Mouse (Mus musculus): ENCODE data around the gene Sptb.

DNA sequence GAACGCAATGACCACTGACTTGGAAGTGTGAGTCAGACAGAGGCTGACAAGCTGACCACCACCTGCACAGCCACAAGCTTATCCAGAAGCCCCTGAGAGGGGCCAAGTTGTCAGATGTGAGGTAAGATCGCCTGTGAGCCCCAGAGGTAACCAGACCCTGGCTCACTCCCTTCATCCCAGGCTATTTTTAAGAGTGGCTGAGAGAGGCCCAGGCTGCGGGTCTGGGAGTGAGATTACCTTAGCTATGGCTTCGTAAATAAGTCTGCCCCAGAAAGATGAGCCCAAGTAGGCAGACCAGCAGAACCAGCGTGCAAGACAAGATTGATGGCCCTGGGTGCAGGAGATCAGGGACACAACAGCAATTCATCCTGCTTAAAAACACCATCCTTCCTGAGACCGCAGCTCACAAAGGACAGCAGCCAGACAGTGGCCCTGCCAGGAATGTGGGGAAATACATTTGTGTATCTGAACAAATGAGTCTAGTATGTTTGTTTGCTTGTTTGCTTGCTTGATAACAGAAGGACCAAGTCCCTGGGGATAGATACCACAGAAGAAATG is 58.5 kb downstream of the Sptb start:
- no peak for TF ChIP-seq CTCF (IDR thresholded peaks at IDR 0.05; ENCODE audit: control insufficient read depth, insufficient read depth, low read length)
- no peak for TF ChIP-seq POLR2A (IDR thresholded peaks at IDR 0.05; ENCODE audit: borderline replicate concordance, control insufficient read depth, low read depth, low read length)
